Mouse (Mus musculus) brain, embryonic 14.5 days (tissue): ENCODE measurements around the gene Serpinb9.

Experiments used
- CTCF ChIP-seq: fragments of 200-500 bp; IDR thresholded peaks from 2 replicates; pipeline ENCODE4 v1.5.1; 2012; ENCODE audit warnings: inconsistent platforms, mild to moderate bottlenecking, moderate library complexity, borderline replicate concordance; ENCODE audit not compliant: insufficient read depth, insufficient read length; ENCODE audit errors: extremely low read depth
- POLR2A ChIP-seq: fragments of 200-500 bp; IDR thresholded peaks from 2 replicates; pipeline ENCODE4 v1.6.1; 2012; ENCODE audit warnings: mild to moderate bottlenecking, inconsistent platforms, borderline replicate concordance; ENCODE audit not compliant: poor library complexity, insufficient read depth, insufficient read length, severe bottlenecking; ENCODE audit errors: extremely low read depth

DNA sequence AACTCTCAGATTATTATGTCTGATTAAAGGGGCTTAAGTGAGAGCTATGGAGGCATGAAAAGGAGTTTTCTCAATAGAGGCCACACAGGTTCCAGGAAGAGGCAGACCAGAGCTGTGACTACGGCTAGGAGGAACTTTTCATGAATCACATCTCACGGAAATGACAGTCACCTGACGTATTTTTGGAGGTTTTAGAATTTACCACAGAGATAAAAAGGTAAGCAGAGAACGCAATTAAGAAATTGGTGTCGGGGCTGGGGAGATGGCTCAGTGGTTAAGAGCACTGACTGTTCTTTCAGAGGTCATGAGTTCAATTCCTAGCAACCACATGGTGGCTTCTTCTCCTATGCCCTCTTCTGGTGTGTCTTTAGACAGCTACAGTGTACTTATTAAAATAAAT lies 1.7 kb upstream of the Serpinb9 start:
- TF ChIP-seq CTCF (no peak), POLR2A (no peak)
